Mouse (Mus musculus) gastrocnemius, postnatal 14 days (tissue): Measurements from ENCODE around the gene Cdkl3. TPM values are rescaled to one million over a fixed set of nuclear protein-coding genes. Genes with fewer than 3 reads are reported as not detected.

Source experiments
- microRNA-seq, 2 experiments: library from miRNA; unstranded; fragments of <30 nt; microRNA quantifications; one replicate each; pipeline ENCODE4 v1.2.0; 2021
- total RNA-seq, 2 experiments: library from RNA; stranded (reverse); gene quantifications; 2 replicates each; pipeline ENCODE4 v1.2.3; 2021

The Cdkl3 gene
- total RNA-seq, 2 experiments from 2014 or later: 2.8 to 4.2 TPM

Small RNA genes within 50 kb of the gene (microRNA-seq; reads per million reads assigned to microRNA genes)
- gene Gm24157 (0 reads per million in 2 experiments), gene Mir3061 (3.5 to 4.5 reads per million in 2 experiments)

Other genes with a start within 250 kb of the Cdkl3 start
- 10 to 100 TPM; 22.9 to 35.1 TPM for gene Sec24a, start 240.6 kb upstream of the Cdkl3 start, total RNA-seq
- gene Sar1b, start 240.5 kb upstream of the Cdkl3 start, total RNA-seq: 100 to 1,000 TPM; 212 to 254 TPM
- 1 to 10 TPM; 2.0 to 5.0 TPM for gene Jade2, start 146.6 kb upstream of the Cdkl3 start, total RNA-seq
- 10 to 100 TPM; 14.8 to 16.2 TPM for gene Cdkn2aipnl, start 36.6 kb upstream of the Cdkl3 start, total RNA-seq
- 100 to 1,000 TPM; 248 to 274 TPM for gene Ube2b, start 3.5 kb upstream of the Cdkl3 start, total RNA-seq
- 10 to 100 TPM; 40.8 to 41.4 TPM for gene Ppp2ca, start 94.5 kb downstream of the Cdkl3 start, total RNA-seq
- not detected for gene Olfr1373, start 141.3 kb downstream of the Cdkl3 start, total RNA-seq
- not detected for gene Olfr1371, start 209.8 kb downstream of the Cdkl3 start, total RNA-seq
- 100 to 1,000 TPM; 244 to 247 TPM for gene Skp1a, start 227.8 kb downstream of the Cdkl3 start, total RNA-seq